Mouse (Mus musculus) heart, embryonic 12.5 days (tissue): ENCODE results near the gene Ccdc12. TPM values are rescaled to one million over a fixed set of nuclear protein-coding genes. Genes with fewer than 3 reads are reported as not detected.

ENCODE experiments used
- ATAC-seq: fragments of 200-750 bp; cut with Nextera tagmentation; 2 replicates; pipeline ENCODE4 v1.8.0; 2017; ENCODE audit warnings: moderate TSS enrichment, moderate library complexity; ENCODE audit not compliant: insufficient number of reproducible peaks, low FRiP score
- H3K27ac ChIP-seq: fragments of 300-500 bp; sonication (generic); 2 replicates; pipeline ENCODE4 v1.5.1; 2016; ENCODE audit warnings: mild to moderate bottlenecking, moderate library complexity; ENCODE audit not compliant: poor library complexity, severe bottlenecking
- H3K27me3 ChIP-seq: fragments of 300-500 bp; sonication (generic); replicated peaks from 2 replicates; pipeline ENCODE4 v1.6.1; 2016; ENCODE audit warnings: mild to moderate bottlenecking, moderate library complexity
- H3K36me3 ChIP-seq: fragments of 300-500 bp; sonication (generic); 2 replicates; pipeline ENCODE4 v1.6.1; 2016; ENCODE audit warnings: mild to moderate bottlenecking, moderate library complexity
- H3K4me1 ChIP-seq: fragments of 300-500 bp; sonication (generic); replicated peaks from 2 replicates; pipeline ENCODE4 v1.6.1; 2016; ENCODE audit warnings: mild to moderate bottlenecking
- H3K4me2 ChIP-seq: fragments of 300-500 bp; sonication (generic); 2 replicates; pipeline ENCODE4 v1.6.1; 2016; ENCODE audit warnings: mild to moderate bottlenecking, moderate library complexity
- H3K4me3 ChIP-seq: fragments of 300-500 bp; sonication (generic); 2 replicates; pipeline ENCODE4 v1.5.1; 2016; ENCODE audit warnings: mild to moderate bottlenecking
- H3K9ac ChIP-seq: fragments of 300-500 bp; sonication (generic); 2 replicates; pipeline ENCODE4 v1.6.1; 2016; ENCODE audit warnings: mild to moderate bottlenecking, moderate library complexity
- H3K9me3 ChIP-seq: fragments of 300-500 bp; sonication (generic); replicated peaks from 2 replicates; pipeline ENCODE4 v1.6.1; 2016; ENCODE audit warnings: mild to moderate bottlenecking, moderate library complexity
- WGBS: fragments of 180-500 bp; shearing (Covaris S2); methylation state at CpG from one replicate; pipeline ENCODE4 v1.1.7; 2016; 5-methylcytosine and 5-hydroxymethylcytosine counted together
- polyA plus RNA-seq: library from polyadenylated mRNA; unstranded; fragments of >200 nt; fragmentation: Nextera tagmentation; extraction: Ambion mirVana; gene quantifications from 2 replicates; pipeline ENCODE4 v1.2.1, GENCODE M21; 2016

Gene Ccdc12
- polyA plus RNA-seq, 1 experiment from 2014 or later, result 123 TPM

DNA sequence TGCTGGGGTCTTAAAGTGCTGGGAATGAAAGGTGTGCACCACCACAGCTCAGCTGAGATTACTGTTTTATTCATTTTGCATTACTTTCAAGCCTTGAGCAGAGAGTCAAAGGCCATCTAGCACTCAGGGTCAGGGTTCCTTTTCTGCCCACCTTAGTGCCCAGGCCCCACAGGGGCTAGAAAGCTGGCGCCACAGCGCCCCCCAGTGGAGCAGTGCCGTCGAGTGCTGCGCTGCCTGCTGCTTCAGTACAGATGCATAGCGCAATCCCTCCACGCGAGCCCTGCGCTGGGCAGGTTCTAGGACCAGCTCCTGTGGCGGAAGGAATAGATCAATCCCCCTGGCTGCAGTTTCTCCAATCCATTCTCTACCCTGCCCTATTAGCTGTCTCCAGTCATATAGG is 25.1 kb upstream of the Ccdc12 start:
- ATAC-seq, result no peak
- Histone ChIP-seq H3K4me3 (peak overlapping the region; percentile 33), H3K27me3 (peaks cover 60% of the 10 kb centered on the region), H3K4me2 (peak overlapping the region; percentile 65), H3K36me3 (peaks cover 2% of the 10 kb centered on the region), H3K9ac (peak overlapping the region; percentile 33; the same call in 1 of the 2 replicates), H3K27ac (no peak overlapping the region), H3K9me3 (no peaks in the 10 kb centered on the region), H3K4me1 (peaks cover 10% of the 10 kb centered on the region)
- WGBS, result 22% methylated on average over 10 of the region's 10 CpGs

- no peaks in the 10 kb centered on the region for H3K9me3 ChIP-seq
- peak overlapping the region; percentile 65 for H3K4me2 ChIP-seq
- H3K27me3 ChIP-seq, result peaks cover 62% of the 10 kb centered on the region
- H3K9ac ChIP-seq, result peak overlapping the region; percentile 33; the same call in 1 of the 2 replicates
- no peak for ATAC-seq
- peaks cover 10% of the 10 kb centered on the region for H3K4me1 ChIP-seq
- no peak overlapping the region for H3K27ac ChIP-seq
- WGBS, result 20% methylated on average over 30 of the region's 30 CpGs
- H3K4me3 ChIP-seq, result peak overlapping the region; percentile 33
- H3K36me3 ChIP-seq, result peaks cover 3% of the 10 kb centered on the region
Measured at GRCm38 (mm10) chr9:110631651-110632275, 24.5 kb upstream of the Ccdc12 start.

- no peak for ATAC-seq
- H3K4me1 ChIP-seq, result peaks cover 10% of the 10 kb centered on the region
- H3K27ac ChIP-seq, result no peak overlapping the region
- no peak overlapping the region for H3K9ac ChIP-seq
- H3K36me3 ChIP-seq, result peaks cover 3% of the 10 kb centered on the region
- H3K4me2 ChIP-seq, result no peak overlapping the region
- peaks cover 62% of the 10 kb centered on the region for H3K27me3 ChIP-seq
- H3K4me3 ChIP-seq, result no peak overlapping the region
- H3K9me3 ChIP-seq, result no peaks in the 10 kb centered on the region
- 77% methylated on average over 15 of the region's 15 CpGs for WGBS
Measured at GRCm38 (mm10) chr9:110632671-110633070, 23.6 kb upstream of the Ccdc12 start.

DNA sequence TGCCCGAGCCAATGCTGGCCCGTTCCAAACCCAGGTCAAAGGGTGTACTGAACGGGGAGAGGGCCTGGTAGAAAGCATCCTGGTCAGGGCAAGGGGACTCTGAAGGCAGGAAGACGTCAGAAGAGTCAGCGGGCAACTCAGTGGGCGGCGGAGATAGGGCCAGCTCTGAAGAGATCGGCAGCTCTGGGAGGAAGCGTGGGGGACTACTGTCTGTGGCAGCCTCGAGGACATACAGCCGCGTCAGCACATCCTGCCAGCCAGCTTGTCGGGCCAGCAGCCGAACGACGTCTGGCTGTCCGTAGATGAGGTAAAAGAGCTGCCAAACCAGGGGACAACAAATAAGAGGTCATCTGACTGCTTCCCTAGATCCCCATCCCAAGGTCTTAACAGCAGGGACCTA is 22.4 kb upstream of the Ccdc12 start:
- H3K4me1 ChIP-seq, result peaks cover 15% of the 10 kb centered on the region
- peaks cover 61% of the 10 kb centered on the region for H3K27me3 ChIP-seq
- no peak overlapping the region for H3K4me3 ChIP-seq
- WGBS, result 60% methylated on average over 17 of the region's 17 CpGs
- H3K36me3 ChIP-seq, result peaks cover 13% of the 10 kb centered on the region
- no peak for ATAC-seq
- no peak overlapping the region for H3K4me2 ChIP-seq
- H3K9ac ChIP-seq, result no peak overlapping the region
- H3K9me3 ChIP-seq, result no peaks in the 10 kb centered on the region
- H3K27ac ChIP-seq, result no peak overlapping the region

DNA sequence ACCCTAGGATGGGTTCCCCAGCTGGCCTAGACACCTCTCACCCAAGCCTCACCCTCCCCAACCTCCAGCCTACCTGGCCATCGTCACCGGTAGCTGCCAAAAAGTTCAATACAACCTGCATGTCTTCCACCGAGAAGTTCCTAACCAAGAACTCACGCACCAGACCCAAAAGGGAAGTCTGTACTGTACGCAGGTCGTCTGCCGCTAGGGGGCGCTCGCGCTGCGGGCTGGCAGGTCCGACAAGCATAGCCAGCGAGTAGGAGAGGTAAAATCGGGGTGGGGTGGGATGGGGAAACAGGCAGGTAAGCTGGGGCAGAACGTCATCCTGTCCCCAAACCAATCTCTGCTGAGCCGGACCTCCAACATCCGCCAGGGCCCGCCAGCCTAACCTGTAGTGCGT is 21.1 kb upstream of the Ccdc12 start:
- Histone ChIP-seq H3K27ac (no peak overlapping the region), H3K27me3 (peaks cover 57% of the 10 kb centered on the region), H3K9ac (no peak overlapping the region), H3K4me3 (no peak overlapping the region), H3K36me3 (peaks cover 17% of the 10 kb centered on the region), H3K9me3 (no peaks in the 10 kb centered on the region), H3K4me1 (peaks cover 15% of the 10 kb centered on the region), H3K4me2 (no peak overlapping the region)
- 7% methylated on average over 19 of the region's 19 CpGs for WGBS
- no peak for ATAC-seq

DNA sequence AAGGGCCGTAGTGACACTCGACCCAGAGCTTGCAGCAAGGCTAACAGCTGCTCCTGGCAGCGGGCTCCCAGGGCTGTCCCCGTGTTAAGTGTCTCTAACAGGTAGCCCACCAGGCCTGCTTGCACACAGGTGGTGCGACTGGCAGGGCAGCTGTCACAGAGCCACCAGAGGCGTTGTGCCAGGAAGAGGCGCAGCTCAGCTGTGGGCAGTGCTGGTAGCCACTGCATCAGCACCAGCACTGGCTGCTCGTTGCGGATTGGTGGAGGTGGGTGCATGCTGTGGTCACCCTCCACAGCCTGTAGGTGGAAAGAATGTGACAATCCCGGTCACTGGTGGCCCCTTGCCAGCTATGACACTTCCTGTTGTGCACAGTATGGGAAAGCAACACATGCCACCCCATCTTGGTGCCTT is 17.7 kb upstream of the Ccdc12 start:
- WGBS, result 78% methylated on average over 10 of the region's 10 CpGs
- no peak overlapping the region for H3K27ac ChIP-seq
- no peak overlapping the region for H3K4me2 ChIP-seq

GRCm38 (mm10) chr9:110641006-110641405 is 15.3 kb upstream of the Ccdc12 start:
- no peak for ATAC-seq
- peaks cover 22% of the 10 kb centered on the region for H3K4me1 ChIP-seq
- no peak overlapping the region for H3K27ac ChIP-seq
- H3K36me3 ChIP-seq, result peaks cover 17% of the 10 kb centered on the region
- H3K9me3 ChIP-seq, result no peaks in the 10 kb centered on the region
- peaks cover 7% of the 10 kb centered on the region for H3K27me3 ChIP-seq
- H3K4me2 ChIP-seq, result no peak overlapping the region
- 75% methylated on average over 5 of the region's 5 CpGs for WGBS
- H3K4me3 ChIP-seq, result no peak overlapping the region
- H3K9ac ChIP-seq, result no peak overlapping the region

More for the DNA sequence above, 17.7 kb upstream of the Ccdc12 start:
- H3K9me3 ChIP-seq, result no peaks in the 10 kb centered on the region
- peaks cover 17% of the 10 kb centered on the region for H3K36me3 ChIP-seq
- H3K9ac ChIP-seq, result no peak overlapping the region
- peaks cover 10% of the 10 kb centered on the region for H3K4me1 ChIP-seq
- H3K4me3 ChIP-seq, result no peak overlapping the region
- ATAC-seq, result no peak
- peaks cover 29% of the 10 kb centered on the region for H3K27me3 ChIP-seq

DNA sequence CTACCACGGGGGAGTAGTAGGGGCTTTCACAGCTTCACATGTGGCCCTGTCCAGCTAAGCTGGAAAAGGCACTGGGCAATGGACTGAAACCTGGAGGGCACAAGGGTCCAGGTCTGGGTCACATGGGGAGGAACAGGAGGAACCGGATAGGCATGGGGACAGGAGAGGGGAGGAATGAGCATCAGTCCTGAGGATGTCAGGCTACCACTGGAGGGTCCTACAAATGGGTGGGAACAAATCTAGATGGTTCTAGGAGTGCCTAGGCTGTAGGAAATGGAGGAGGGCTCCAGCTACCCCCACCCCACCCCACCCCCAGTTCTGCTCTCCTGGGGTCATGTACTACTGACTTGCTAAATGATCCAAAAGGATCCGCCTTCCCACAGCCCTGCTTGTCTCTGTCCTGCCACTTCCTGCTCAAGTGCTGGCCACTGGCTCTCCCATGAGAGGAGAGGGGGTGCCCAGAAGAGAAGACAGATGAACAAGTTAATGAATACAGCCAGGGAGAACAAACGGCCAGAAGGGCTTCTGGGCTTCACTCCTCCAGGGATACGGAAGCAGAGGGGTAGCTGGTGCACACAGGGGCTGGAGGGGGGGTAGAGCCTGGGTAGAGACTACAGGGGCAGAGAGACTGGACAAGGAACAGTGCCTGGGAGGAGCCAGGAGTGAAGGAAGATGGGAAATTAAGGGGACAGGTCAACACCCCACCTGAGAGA is 13.3 kb upstream of the Ccdc12 start:
- H3K4me3 ChIP-seq, result no peak overlapping the region
- no peaks in the 10 kb centered on the region for H3K27me3 ChIP-seq
- H3K27ac ChIP-seq, result no peak overlapping the region
- H3K36me3 ChIP-seq, result peaks cover 12% of the 10 kb centered on the region; the same call in 1 of the 2 replicates
- ATAC-seq, result no peak
- peaks cover 22% of the 10 kb centered on the region for H3K4me1 ChIP-seq
- WGBS, result 51% methylated on average over 5 of the region's 5 CpGs
- no peak overlapping the region for H3K4me2 ChIP-seq
- H3K9me3 ChIP-seq, result no peaks in the 10 kb centered on the region
- H3K9ac ChIP-seq, result no peak overlapping the region

DNA sequence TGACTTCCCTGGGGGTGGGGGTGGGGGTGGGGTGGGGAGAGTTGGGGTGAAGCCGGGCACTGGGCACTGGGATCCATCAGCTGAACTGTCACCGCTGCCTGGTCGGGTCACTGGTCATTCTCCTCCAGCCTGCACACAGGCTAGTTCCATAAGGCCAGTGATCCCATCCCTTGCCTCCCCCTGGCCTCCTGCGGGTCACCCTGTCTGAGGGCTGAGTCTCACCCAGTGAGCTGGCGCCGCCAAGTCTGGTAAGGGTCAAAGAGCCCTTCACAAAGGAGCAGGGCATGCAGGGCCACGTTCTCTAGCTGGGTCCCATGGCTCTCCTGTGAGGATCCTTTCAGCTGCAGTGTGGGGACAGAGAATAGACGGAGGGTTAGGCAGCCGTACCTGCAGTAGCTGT is 12.5 kb upstream of the Ccdc12 start:
- no peak for ATAC-seq
- Histone ChIP-seq H3K36me3 (0 out of 2 replicates have a peak, but pooled peaks cover 4% of the 10 kb centered on the region), H3K4me1 (peaks cover 21% of the 10 kb centered on the region), H3K9me3 (no peaks in the 10 kb centered on the region), H3K27ac (no peak overlapping the region), H3K4me3 (no peak overlapping the region), H3K27me3 (no peaks in the 10 kb centered on the region), H3K4me2 (no peak overlapping the region), H3K9ac (no peak overlapping the region; the same call in 1 of the 2 replicates)
- 53% methylated on average over 9 of the region's 9 CpGs for WGBS

DNA sequence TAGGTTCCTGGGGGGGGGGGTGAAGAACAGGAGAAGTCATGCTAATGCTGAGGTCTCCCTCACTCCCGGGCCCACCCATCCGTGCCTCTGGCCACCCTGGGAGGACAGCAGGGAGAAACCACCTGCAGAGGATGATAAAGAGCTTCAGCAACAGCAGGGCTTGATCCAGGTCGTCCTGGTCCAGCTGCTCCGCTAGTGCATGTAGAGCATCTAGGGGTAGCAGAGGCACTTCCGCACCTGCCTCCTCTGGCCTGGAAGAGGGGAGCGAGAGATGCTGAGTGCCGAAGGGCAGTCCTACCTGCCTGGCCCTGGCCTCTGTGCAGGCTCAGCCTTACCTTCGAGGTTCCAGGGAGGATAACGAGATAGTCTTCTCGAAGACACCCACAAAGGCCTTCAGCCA is 12.0 kb upstream of the Ccdc12 start:
- H3K27me3 ChIP-seq, result no peaks in the 10 kb centered on the region
- peaks cover 21% of the 10 kb centered on the region for H3K4me1 ChIP-seq
- 0 out of 2 replicates have a peak, but pooled peaks cover 2% of the 10 kb centered on the region for H3K36me3 ChIP-seq
- no peak overlapping the region for H3K4me3 ChIP-seq
- H3K9me3 ChIP-seq, result no peaks in the 10 kb centered on the region
- H3K9ac ChIP-seq, result no peak overlapping the region; the same call in 1 of the 2 replicates
- H3K4me2 ChIP-seq, result no peak overlapping the region
- WGBS, result 86% methylated on average over 10 of the region's 10 CpGs
- no peak for ATAC-seq
- H3K27ac ChIP-seq, result no peak overlapping the region

GRCm38 (mm10) chr9:110645219-110645618 is 11.1 kb upstream of the Ccdc12 start:
- H3K4me3 ChIP-seq, result no peak overlapping the region
- H3K4me1 ChIP-seq, result peaks cover 21% of the 10 kb centered on the region
- H3K27me3 ChIP-seq, result no peaks in the 10 kb centered on the region
- H3K4me2 ChIP-seq, result no peak overlapping the region
- 73% methylated on average over 9 of the region's 9 CpGs for WGBS
- no peaks in the 10 kb centered on the region for H3K9me3 ChIP-seq
- H3K36me3 ChIP-seq, result no peaks in the 10 kb centered on the region
- ATAC-seq, result no peak
- H3K27ac ChIP-seq, result no peak overlapping the region
- no peak overlapping the region for H3K9ac ChIP-seq
